Mouse (Mus musculus): ENCODE results near the gene 1700057G04Rik.

Gene 1700057G04Rik

DNA sequence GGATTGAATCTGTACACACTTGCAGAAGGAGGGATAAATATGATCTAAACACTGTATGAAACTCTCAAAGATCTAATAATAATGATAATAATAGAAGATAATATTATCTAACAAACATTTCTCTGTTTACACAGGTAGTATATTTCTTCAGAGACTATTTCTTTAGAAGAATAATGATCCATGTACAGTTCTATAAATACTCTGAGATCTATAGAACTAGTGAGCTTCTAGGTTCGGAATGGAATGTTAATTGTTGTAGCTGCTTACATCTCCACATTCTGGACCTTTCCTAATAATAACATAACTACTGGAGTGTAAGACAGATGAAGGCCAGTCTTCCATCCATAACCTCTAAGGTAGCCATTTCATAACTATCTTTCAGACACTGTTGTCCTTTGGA is at the start of gene 1700057G04Rik:
Gene 1700057G04Rik, plus strand, starts transcription at position 301 of the 400 bp plus-strand sequence.
- in situ Hi-C loops (cut with MboI, MseI), result no loop called here

DNA sequence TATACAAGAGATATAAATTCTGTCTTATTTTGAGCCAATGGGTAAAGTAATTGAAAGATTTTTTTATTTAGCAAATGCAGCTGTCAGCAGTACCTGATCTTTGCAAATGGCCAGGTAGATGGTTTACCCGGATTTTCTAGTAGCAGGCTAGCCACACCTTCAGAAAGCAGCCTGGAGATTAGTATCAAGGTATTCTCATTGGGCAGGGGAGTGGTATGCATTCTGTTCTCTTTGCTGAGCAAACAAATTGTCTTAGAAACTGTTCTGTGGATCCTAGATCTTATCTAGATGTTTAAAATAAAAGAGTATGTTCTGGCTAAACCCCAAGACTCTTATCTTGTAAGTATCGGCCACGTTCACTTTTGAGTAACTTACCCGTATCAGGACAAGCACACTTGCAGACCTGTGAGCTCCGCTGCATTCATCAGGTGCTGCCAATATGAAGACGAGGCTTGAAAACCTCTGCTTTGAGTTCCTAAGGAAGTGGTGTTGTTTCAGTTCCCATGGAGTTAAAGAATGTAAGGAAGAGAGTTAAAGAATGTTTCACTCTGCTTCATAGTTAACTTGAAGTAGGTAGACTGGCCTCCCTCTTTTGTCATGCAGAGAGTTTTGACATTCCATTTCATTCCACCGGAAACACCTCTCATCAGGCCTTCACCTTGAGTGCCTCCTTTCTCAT is 48.6 kb upstream of the 1700057G04Rik start:
- in situ Hi-C loops (cut with MboI, MseI), result no loop called here

DNA sequence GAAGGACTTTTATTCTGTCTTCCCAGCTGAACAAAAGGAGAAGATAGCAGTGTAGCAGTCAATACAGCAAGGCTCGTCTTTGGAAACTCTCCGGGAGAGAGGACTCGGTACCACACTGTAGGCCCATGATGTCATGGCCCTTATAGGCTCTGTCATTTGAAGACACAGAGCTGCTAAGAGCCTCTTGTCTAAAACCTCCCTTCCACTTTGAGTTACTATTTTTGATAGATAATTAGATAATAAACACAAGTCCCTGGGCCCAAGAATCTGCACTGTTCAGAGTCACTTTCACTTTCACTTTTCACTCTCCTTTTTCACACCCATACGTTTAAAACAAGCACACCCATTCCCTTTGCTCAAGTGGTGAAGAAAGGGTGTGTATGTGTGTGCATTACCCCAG is 43.5 kb upstream of the 1700057G04Rik start:
- in situ Hi-C loops (cut with MboI, MseI), result no loop called here

DNA sequence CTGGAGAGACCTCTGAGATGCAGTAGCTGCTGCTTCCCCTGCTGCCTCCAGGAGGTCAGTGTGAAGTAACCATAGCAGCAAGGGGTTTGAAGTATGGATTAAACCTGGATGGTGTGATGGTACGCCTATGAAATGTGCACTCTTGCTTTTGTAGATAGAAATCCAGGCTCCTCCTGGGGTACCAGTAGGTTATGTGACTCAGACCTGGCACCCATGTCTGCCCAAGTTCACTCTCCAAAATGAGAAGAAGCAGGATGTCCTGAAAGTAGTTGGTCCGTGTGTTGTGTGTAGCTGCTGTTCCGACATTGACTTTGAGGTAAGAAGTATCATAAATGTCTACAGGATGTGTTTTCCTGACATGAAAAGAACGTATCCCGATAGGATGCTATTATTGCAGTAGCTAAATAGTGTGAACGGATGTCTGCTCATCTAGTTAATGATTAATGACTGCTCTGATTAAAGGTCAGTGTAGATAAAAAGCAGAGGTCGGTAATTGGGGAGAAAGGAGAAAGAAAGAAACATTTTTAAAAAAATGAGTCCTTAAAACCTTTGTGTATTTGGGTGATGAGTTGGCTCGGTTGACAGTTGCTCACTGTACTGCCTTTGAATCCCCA is 42.5 kb upstream of the 1700057G04Rik start:
- in situ Hi-C loops (cut with MboI, MseI), result no loop called here

DNA sequence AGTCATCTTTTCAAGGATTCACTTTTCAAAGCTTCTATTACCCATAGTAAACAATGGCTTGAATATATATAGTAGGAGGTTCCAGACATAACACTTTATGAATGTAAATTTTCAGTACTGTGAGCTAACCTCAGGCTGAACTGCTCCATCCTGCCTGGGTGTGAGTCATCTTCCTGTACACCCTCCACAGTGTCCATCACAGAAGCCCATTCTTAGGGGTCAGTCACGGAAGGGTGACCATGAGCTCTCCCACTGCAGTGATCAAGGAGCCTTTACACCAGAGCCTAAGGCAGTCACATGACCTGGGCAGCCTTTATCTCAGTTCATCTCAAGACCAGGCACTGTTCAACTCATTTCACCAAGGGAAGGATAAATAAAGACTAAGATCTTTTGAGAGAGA is 41.4 kb upstream of the 1700057G04Rik start:
- in situ Hi-C loops (cut with MboI, MseI), result no loop called here

DNA sequence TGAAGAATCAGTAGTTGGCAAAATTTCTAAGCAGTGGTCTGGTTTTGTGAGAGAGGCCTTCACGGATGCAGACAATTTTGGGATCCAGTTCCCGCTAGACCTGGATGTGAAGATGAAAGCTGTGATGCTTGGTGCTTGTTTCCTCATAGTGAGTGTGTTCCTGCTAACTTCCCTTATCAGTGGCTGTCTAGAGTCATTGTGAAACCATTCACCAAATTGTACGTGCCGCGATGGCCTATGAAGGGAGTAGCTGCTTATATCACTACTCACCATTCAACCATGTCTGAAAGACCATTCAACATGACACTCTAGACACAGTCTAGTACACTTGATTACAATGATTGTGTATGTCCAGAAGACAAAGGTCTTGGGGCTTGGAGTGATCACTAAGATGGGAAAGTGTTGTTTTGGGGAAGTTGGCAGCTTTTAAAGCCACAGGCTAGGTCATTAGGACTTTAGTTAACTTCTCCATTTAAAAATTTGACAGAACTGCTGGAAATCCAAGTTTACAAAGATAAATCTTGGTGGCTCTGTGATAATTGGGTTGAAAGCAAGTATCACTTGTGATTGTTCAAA is 39.3 kb upstream of the 1700057G04Rik start:
- in situ Hi-C loops (cut with MboI, MseI), result no loop called here

DNA sequence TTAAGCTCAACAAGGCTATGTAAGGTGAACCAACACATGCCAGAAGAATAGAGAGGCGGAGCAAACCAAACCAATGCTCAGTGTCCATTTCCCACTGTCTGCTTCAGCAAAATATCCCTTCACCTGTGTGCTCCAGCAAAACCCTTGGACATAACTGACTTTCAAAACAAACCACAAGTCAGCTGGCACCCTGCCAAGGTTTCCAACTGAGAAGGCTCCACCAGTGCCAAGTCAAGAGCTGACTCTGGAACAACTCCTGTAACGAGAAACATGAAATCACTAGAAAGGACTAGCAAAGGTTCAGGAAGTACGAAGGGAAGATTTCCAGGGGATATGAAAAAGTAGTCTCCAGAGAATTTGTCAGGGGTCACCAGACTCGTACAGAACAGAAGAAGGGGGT is 38.2 kb upstream of the 1700057G04Rik start:
- in situ Hi-C loops (cut with MboI, MseI), result no loop called here

DNA sequence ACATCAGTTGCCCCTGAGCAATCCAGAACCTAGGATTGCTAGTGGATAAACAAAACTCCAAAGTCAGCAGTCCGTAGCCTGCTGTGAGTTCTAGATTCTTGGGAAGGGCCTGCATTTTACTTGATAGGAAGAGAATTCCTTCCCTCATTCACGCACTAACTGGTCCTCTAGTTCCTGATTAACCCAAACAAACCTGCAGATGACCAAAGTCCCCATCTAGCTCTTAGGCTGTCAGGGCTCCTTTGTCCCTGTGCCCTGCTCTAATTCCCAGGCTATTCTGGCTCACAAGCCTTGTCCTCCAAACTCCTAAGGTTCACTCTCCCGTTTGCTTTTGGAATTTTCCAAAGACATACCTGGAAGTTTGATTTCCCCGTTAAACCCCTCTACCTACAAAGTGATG is 36.5 kb upstream of the 1700057G04Rik start:
- in situ Hi-C loops (cut with MboI, MseI), result no loop called here

DNA sequence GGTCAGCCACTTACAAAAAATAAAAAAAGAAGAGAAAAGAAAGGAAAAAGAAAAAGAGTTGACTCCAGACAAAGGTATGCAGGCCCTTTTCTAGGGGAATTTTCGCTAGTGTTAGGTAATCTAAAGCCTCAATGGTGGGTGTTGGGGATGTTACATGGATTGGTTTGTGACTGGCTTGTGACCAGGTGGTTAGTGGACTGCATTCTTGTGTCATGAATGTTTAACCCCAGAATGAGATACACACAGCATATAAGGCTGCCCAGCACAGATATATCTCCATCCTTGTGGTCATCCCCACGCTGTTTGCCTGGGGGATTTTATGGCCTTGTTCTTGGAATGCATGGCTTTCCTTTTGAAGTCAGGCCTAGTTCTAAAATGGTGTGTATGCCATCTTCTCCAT is 35.9 kb upstream of the 1700057G04Rik start:
- in situ Hi-C loops (cut with MboI, MseI), result no loop called here

DNA sequence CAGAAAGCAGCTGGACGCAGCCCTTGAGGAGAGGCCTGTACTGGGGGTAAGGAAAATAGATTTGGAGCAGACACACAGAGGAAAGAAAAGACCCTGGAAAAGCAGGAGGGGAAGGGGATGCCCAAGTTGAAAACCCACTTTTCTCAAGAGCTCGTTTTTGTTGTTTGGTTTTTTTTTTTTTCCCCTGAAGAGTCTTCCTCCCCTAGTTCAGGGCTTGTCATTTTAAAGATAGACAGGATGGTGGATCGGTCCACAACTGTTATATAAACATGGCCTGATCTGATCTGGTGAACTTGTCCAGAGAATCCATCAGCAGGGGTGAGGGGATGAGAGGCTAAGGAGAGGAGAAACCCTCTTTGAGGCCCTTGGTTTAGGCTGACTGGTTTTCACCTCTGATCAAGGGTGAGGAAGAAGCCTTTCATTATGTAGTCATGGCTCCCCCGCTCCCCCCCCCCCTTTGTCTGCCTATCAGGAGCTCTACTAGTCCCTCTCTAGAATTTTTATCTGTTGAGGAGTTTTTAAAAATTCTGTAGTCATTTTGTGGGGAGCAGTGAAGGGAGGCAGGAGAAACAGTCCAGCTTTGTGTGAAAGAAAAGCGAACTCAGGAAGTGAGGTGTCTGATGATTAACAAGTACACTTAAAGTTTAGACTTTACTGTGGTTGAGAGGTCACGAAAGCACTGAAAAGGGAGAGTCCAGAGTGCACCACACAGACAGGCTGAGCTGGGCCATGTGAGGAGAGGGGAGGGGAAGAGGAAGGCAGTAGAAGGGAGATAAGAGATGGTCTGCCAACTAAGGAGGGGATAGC is 35.0 kb upstream of the 1700057G04Rik start:
- in situ Hi-C loops (cut with MboI, MseI), result no loop called here

DNA sequence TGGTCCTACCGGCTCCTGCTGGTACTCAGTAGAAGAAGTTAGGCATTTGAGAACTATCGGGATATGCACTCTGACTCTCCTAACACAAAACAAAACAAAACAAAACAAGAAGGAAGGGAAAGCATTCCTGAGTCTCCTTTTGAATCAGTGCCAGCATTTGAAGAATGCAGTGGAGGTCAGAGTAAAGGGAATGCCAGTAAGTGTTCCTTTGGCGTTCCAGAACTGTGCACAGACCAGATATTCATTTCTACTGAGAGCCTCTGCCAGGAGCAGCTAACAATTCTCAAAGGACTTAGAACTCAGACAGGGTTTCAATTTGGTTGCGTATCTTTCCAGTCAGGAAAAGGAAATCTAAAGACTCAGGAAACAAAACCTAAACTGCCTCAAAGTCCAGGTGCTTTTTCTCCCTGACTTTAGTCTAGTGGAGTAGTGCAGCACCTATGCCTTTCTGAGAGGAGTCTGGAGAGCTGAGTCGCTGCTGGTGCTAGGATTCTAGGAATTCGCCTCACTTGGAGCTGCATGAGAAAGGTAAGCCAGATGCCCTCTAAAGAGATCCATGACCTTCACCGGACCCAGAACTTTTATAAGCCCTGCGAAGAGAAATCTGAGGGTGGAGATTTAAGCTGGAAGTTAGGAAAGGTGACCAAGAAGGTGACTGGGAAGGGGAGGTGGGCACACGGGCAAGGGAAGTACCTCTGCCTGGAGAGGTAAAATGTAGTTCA is 33.5 kb upstream of the 1700057G04Rik start, which contains the start of gene Plscr2:
Gene Plscr2, plus strand, starts transcription at position 117 of the 722 bp plus-strand sequence.
- in situ Hi-C loops (cut with MboI, MseI), result no loop called here

DNA sequence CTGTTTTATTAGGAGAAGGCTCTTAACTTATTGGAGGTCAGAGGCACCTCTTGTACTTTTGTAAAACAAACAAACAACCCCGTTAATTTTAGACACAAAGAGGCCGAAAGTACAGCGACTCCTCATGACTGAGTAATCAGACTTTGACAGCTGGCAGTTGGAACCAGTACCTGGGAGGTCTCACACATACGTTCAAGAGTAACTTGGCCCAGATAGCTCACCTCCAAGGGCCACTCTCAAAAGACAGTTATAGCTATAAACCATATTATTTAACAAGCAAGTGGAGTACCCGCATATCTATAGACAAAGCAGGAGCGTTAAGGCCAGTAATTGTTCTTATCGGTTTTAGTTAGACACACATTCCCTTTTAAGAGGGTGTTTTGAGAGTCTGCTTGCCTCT is 32.8 kb upstream of the 1700057G04Rik start:
- in situ Hi-C loops (cut with MboI, MseI), result no loop called here

DNA sequence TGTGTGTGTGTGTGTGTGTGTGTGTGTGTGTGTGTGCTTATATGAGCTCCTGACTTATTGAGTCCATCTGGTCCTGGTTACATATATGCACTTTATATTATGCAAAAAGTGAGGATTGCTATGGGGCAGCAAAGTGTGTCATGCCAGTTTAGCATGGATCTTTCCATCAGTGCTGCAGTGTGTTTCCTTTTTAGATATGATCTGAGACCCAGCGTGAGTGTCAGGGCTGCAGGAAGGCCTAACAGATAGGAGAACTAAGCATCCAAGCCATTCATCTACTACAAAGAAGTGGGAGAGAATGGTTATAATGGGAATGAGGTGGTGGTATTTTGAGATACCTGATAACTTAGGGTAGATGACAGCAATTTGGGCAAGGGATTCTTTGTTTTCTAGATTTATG is 29.1 kb upstream of the 1700057G04Rik start:
- in situ Hi-C loops (cut with MboI, MseI), result no loop called here

DNA sequence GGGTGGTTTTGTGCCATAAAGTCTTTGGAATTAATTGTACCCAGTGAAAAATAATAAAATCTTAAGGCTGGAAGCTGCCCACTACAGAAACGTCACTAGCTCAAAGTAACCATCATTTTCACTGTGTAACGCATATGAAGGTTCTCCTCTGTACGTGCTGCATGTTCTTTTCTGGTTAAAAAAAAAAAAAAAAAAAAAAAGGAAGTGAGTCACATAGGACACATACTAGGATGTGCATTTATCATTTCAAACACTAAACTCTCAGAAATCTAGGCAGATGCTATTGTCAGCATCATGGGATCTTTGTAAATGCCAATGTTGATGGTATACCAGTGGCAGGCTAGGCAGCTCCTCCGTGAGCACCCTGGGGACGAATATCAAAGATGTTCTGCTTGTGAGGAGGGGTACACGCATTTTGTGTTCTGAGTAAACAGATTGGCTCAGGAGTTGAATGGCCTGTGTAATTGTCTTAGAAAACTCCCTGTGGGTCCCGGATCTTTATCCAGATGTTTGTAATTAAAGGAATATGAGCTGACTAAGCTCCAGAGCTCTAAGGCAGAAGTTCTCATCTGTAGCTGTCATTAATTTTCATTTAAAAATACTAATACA is 26.5 kb upstream of the 1700057G04Rik start:
- in situ Hi-C loops (cut with MboI, MseI), result no loop called here

DNA sequence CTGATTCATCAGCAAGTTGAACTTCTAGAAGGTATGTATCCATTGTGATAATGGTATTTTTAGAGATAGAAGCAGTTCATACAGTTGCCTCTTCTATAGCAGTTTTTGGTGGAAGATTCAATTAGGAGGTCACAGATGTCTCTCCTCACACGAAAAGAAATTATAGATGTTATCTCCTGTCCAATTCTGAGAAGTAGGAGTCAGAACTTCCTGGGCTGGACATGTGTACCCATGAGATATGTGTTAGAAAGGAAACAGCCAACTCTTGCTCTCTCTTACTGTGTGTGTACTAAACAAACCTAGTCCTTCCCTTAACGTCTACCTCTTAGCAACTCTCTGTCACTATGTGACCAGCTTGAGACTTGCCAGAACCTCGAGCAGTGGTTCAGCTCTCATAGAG is 19.5 kb upstream of the 1700057G04Rik start:
- in situ Hi-C loops (cut with MboI, MseI), result no loop called here

DNA sequence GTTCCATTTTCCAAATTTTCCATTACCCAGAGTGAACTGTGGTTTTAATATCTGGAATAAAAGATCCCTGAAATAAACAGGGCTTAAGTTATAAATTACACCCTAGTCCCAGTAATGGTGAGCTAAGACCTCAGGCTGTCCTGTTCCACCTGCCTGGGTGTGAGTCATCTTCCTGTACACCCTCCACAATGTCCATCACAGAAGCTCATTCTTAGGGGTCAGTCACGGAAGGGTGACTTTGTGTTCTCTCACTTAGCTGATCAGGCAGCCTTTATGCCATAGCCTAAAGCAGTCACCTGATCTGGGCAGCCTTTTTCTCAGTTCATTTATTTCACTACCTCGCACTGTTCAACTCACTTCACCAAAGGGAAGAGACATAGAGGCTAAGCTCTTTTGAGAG is 17.0 kb upstream of the 1700057G04Rik start:
- in situ Hi-C loops (cut with MboI, MseI), result no loop called here

DNA sequence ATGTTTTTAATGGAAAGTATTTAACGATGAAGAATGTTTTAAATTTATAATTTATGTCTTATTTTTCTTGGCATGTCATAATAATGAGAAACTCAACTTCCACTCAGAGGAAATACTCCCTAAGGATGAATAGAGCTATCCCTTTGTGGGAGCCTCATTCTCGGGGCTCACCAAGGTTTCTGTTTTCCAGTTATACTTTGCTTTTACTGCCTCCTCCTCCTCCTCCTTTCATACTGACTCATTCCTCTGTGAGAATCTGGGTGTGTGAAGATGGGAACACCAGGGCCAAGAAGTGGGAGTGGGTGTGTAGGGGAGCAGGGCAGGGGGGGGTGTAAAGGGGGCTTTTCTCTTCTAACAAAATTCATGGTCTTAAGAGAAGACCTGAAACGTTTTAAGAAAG is 16.3 kb upstream of the 1700057G04Rik start:
- in situ Hi-C loops (cut with MboI, MseI), result no loop called here

DNA sequence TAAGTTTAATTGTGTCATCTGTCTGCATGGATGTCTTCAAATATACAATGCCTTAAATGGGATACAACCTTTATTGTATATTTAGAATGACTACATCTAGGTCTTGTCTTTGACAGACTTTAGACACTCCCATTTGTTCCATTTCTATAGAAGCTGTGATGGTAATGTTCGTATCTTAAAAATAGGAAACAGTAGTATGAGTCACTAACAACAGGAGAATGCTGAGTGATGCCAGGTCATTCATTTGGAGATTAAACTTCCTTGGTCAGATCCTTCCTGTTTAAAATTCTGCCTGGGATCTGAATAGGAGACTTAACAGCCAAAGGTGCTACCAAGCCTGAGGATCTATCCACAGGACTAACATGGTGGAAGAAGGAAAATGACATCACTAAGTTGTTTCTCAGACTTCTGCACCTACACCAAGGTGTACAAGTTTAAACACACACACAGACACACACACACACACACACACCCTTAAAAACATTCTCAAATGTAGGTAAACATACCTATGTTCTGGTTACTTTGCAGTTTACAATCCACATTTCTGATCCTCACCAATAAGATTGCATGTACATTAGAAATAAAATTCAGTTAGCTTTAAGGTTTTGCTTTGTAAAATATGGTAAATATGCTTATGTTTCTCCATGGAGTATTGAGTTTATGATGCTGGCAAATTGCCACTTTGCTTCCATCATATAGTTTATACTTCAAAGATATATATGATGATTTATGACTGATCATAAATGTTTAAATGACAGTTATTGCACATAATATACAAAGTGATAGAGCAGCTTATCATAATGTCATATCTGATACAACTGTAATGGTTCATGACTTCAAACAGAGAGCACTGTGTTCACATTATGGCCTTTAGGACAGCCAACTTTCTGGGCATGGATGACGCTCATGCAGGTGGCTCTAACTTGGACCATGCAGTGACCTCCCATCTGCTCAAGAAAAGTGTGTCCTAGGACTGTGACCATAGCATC is 15.3 kb upstream of the 1700057G04Rik start:
- in situ Hi-C loops (cut with MboI, MseI), result no loop called here

DNA sequence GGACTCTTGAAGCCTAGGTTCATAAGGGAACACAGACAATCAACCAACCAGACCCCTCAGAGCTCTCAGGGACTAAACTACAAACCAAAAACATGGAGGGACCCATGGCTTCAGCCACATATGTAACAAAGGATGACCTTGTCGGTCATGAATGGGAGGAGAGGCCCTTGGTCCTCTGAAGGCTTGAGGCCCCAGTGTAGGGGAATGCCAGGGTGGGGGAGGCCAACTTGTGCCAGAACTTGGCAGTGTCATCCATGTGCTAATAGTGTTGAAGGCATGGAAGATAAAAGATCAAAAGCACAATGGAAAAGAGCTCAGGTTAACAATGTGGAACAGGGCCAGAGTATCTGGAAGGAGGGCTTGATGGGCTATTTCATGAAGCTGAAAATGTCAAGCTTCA is 10.9 kb upstream of the 1700057G04Rik start:
- in situ Hi-C loops (cut with MboI, MseI), result no loop called here

DNA sequence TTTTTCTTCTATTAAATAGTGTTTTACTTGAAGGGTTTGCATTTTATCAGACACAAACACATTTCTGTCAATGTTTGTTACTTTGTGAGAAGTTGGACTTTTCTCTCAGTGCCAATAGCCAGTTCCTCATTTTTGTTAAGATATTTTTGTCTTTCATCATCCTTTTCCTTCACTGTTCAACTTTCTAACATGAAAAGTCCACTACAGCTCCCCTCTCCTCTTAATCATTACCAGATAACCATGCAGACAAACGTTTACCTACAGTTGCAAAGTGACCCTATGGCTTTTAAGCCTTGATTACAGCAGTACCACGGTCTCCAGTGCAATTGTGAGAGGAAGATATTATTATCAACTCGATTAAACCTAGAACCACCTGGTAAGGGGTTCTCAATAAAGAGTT is 8.0 kb upstream of the 1700057G04Rik start:
- in situ Hi-C loops (cut with MboI, MseI), result loop anchor here (5.0 kb wide), 1 partner anchor 44 kb away; no protein-coding TSS in a partner anchor
